Mouse (Mus musculus): ENCODE data around the gene Cyp2c40. TPM values are rescaled to one million over a fixed set of nuclear protein-coding genes. Genes with fewer than 3 reads are reported as not detected.
"Not testable (repeated sequence)": the region's sequence is repeated elsewhere in the genome, so short reads cannot be mapped to it uniquely, and the experiment has no call there.

Gene Cyp2c40
- polyA plus RNA-seq (2016; fragmentation: Nextera tagmentation; extraction: Ambion mirVana): 0.12 and 0.63 TPM in 2 replicates

DNA sequence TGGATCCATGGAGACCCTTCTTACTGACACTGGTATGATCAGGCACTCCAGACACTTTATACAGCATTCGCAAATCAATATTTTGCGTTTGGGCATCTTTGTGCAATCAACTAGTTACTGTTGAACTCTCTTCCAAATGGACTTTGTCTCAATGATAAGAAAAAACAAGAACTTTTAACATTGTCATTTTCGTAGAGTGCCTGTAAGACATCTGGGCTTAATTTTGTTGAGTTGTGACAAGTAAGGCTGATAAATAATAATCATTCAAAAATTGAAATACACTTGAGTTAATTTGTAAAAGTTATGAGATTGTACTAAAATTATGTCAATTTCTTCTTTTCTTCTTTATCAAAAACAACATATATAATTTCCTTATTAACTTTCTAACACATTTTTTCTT is at the start of gene Cyp2c40:
Gene Cyp2c40 (minus strand): TSS at position 101 of the 400 bp plus-strand sequence.
- WGBS (ENCODE audit: insufficient replicate concordance): 71% methylated on average over 3 of the region's 3 CpGs
- H3K27me3 ChIP-seq (replicated peaks); H3K36me3 ChIP-seq; H3K4me2 ChIP-seq; H3K9me3 ChIP-seq (replicated peaks); H3K9ac ChIP-seq; H3K4me3 ChIP-seq; H3K4me1 ChIP-seq; H3K27ac ChIP-seq; ATAC-seq: not testable (repeated sequence)

DNA sequence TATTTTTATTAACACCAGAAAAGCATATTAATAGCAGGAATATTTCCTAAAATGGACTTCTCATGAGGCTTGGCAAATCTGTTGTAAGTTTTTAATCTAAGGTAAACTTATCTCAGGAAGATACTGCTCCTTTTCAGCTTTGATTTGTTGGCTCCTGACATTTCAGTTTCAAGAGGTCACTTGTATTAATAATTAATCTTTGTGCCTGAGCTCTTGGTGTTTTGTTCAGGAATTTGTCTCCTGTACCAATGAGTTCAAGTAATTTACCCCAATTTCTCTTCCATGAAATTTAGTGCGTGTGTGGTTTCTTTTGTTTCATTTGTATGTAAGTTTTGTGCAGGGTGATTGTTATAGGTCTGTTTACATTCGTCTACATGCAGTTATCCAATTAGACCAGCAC is 8.3 kb upstream of the Cyp2c40 start:
- not testable (repeated sequence) for H3K9me3 ChIP-seq (replicated peaks); H3K4me2 ChIP-seq; H3K27me3 ChIP-seq (replicated peaks); H3K4me1 ChIP-seq; H3K36me3 ChIP-seq; ATAC-seq; H3K9ac ChIP-seq; H3K4me3 ChIP-seq; H3K27ac ChIP-seq
- 61% methylated on average over 2 of the region's 2 CpGs for WGBS (ENCODE audit: insufficient replicate concordance)

DNA sequence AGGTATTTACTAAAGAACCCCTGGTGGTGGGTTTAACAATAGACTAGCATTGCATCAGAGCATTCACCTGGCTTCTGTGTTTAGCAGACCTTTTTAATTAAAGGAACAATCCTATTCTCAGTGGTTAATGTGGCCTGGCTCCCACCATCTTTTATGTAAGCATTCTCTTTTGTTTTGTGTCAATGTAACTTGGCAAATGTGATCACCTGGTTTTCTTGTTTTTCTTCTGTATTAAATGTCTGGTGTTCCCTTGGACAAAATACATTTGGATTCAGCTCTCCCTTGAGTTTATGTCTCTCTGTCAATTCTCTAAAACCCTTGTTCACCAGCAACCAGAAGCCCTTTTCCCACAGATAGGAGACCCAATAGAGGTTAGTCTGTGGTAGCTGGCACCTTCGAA is 3.8 kb upstream of the Cyp2c40 start:
- not testable (repeated sequence) for H3K9ac ChIP-seq; H3K36me3 ChIP-seq; ATAC-seq; H3K9me3 ChIP-seq (replicated peaks); H3K4me2 ChIP-seq; H3K4me1 ChIP-seq; H3K27ac ChIP-seq; H3K27me3 ChIP-seq (replicated peaks); H3K4me3 ChIP-seq
- 66% methylated on average over 1 of the region's 1 CpGs for WGBS (ENCODE audit: insufficient replicate concordance)

DNA sequence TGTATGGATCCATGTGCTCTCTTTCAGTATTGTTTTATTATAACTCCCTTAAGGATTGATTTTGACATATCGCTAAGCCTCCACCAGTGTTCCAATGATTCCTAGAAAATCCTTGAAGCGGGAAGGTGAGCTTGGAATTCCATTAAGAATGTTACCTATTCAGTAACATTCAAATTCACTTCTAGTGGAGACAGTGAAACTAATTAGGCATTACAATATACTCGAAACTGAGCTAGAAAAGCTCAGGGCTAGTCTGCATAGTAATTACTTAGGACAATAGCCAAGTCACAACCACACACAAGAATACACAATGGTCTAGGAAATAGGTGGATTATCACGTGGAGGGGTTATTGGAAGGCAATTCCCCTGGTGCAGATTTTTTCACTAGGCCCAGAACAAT is 3.4 kb upstream of the Cyp2c40 start:
- H3K4me1 ChIP-seq; H3K9me3 ChIP-seq (replicated peaks); ATAC-seq; H3K9ac ChIP-seq; H3K4me3 ChIP-seq; H3K36me3 ChIP-seq; H3K27me3 ChIP-seq (replicated peaks); H3K4me2 ChIP-seq; H3K27ac ChIP-seq: not testable (repeated sequence)
- 56% methylated on average over 4 of the region's 4 CpGs for WGBS (ENCODE audit: insufficient replicate concordance)

DNA sequence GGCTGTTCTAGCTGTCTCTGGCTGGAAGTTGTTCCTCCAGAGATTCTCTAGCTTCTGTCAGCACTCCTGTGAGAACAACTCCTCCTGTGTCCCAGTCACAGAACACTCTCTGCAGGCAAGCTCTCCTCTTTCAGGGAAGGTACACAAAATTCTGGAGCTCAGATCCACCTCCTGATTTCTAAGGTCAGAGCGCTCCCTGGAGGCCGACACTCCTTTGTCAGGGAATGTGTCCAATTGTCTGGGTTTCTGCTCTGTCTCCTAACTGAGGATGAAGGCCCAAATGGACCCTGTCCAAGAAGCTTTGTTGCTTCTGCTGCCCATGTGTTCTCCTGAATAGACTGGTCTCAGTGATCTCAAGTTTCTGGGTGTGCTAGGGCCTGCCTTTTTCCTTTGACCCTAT is 27.2 kb downstream of the Cyp2c40 start:
- not testable (repeated sequence) for H3K27ac ChIP-seq; H3K27me3 ChIP-seq (replicated peaks); H3K4me2 ChIP-seq; H3K4me1 ChIP-seq; H3K4me3 ChIP-seq; H3K9ac ChIP-seq; H3K36me3 ChIP-seq; ATAC-seq; H3K9me3 ChIP-seq (replicated peaks)
- 65% methylated on average over 2 of the region's 2 CpGs for WGBS (ENCODE audit: insufficient replicate concordance)

DNA sequence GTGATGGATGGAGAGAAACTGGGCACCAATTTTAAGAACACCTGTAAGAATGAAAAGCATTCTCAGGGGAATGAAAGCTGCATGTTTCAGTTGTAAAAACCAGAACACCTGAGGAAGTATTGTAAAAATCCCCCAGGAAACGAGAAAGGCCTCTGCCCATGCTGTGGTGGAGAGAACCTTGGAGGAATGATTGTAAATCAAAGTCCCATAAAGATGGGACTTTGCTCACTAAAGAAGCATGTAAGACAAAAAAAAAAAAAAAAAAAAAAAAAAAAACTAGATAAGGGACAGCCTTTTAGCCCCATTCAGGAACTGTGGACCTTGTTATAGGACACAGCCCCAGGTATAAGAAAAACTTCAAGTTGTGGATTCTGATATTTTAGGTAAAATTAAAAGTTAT is 67.3 kb downstream of the Cyp2c40 start:
- H3K4me2 ChIP-seq: no peak overlapping the region
- ATAC-seq: no peak
- 25% methylated on average over 1 of the region's 1 CpGs for WGBS (ENCODE audit: insufficient replicate concordance)
- no peak overlapping the region for H3K9ac ChIP-seq
- no peak overlapping the region for H3K4me3 ChIP-seq
- no peak overlapping the region for H3K27ac ChIP-seq
- H3K36me3 ChIP-seq: no peaks in the 10 kb centered on the region
- no peaks in the 10 kb centered on the region for H3K9me3 ChIP-seq (replicated peaks)
- no peaks in the 10 kb centered on the region for H3K27me3 ChIP-seq (replicated peaks)
- H3K4me1 ChIP-seq: no peaks in the 10 kb centered on the region

DNA sequence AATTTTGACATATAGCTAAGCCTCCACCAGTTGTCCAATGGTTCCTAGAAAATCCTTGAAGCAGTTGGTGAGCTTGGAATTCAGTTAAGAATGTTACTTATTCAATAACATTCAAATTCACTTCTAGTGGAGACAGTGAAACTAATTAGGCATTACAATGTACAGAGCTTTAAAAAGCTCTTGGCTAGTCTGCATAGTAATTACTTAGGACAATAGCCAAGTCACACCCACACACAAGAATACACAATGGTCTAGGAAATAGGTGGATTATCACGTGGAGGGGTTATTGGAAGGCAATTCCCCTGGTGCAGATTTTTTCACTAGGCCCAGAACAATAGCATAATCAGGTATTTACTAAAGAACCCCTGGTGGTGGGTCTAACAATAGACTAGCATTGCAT is 68.3 kb downstream of the Cyp2c40 start:
- H3K4me3 ChIP-seq; H3K9me3 ChIP-seq (replicated peaks); H3K36me3 ChIP-seq; H3K27me3 ChIP-seq (replicated peaks); ATAC-seq; H3K4me2 ChIP-seq; H3K4me1 ChIP-seq; H3K27ac ChIP-seq; H3K9ac ChIP-seq: not testable (repeated sequence)
- WGBS (ENCODE audit: insufficient replicate concordance): 35% methylated on average over 1 of the region's 1 CpGs

DNA sequence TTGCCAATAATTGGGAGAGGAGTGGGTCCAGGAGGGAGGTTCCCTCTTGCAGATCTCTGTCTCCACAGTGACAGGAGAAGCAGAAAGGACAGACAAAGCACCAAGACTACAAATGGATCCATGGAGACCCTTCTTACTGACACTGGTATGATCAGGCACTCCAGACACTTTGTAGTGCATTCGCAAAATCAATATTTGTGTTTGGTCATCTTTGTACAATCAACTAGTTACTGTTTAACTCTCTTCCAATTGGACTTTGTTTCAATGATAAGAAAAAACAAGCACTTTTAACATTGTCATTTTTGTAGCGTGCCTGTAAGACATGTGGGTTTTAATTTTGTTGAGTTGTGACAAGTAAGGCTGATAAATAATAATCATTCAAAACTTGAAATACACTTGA is 71.7 kb downstream of the Cyp2c40 start, which contains the start of gene Cyp2c68:
Gene Cyp2c68 (minus strand): TSS at position 135 of the 400 bp plus-strand sequence.
- Histone ChIP-seq H3K9ac (no peak within 1 kb of the TSS), H3K4me3 (no peak within 1 kb of the TSS; the same call in 1 of the 2 replicates), H3K4me2 (no peak within 1 kb of the TSS), H3K36me3 (no peaks in the 10 kb centered on the region), H3K27me3 (replicated peaks) (no peaks in the 10 kb centered on the region), H3K9me3 (replicated peaks) (no peaks in the 10 kb centered on the region), H3K4me1 (no peaks in the 10 kb centered on the region), H3K27ac (no peak within 1 kb of the TSS)
- WGBS (ENCODE audit: insufficient replicate concordance): 55% methylated on average over 2 of the region's 2 CpGs
- ATAC-seq: peak; percentile 57; the same call in 1 of the 2 replicates

Other genes with a start within 250 kb of the Cyp2c40 start
- gene Cyp2c67, start 163.8 kb downstream of the Cyp2c40 start, polyA plus RNA-seq (2016; fragmentation: Nextera tagmentation; extraction: Ambion mirVana): 0.43 and 0.45 TPM in 2 replicates
- 59.0 and 63.1 TPM in 2 replicates for gene Cyp2c68, start 71.8 kb downstream of the Cyp2c40 start, polyA plus RNA-seq (2016; fragmentation: Nextera tagmentation; extraction: Ambion mirVana)
- not detected in 2 replicates for gene Cyp2c69, start 74.0 kb upstream of the Cyp2c40 start, polyA plus RNA-seq (2016; fragmentation: Nextera tagmentation; extraction: Ambion mirVana)
- 0.20 TPM in 1 of 2 replicates, not detected in the other for gene Cyp2c37, start 179.6 kb upstream of the Cyp2c40 start, polyA plus RNA-seq (2016; fragmentation: Nextera tagmentation; extraction: Ambion mirVana)

Measured in liver, embryonic 12.5 days (tissue).